Mouse (Mus musculus): ENCODE measurements around the gene Sbf2.
A peak's percentile ranks its signal among the peaks of the same experiment; 100 is the strongest.
"Not testable (repeated sequence)": the region's sequence is repeated elsewhere in the genome, so short reads cannot be mapped to it uniquely, and the experiment has no call there.

The Sbf2 gene

DNA sequence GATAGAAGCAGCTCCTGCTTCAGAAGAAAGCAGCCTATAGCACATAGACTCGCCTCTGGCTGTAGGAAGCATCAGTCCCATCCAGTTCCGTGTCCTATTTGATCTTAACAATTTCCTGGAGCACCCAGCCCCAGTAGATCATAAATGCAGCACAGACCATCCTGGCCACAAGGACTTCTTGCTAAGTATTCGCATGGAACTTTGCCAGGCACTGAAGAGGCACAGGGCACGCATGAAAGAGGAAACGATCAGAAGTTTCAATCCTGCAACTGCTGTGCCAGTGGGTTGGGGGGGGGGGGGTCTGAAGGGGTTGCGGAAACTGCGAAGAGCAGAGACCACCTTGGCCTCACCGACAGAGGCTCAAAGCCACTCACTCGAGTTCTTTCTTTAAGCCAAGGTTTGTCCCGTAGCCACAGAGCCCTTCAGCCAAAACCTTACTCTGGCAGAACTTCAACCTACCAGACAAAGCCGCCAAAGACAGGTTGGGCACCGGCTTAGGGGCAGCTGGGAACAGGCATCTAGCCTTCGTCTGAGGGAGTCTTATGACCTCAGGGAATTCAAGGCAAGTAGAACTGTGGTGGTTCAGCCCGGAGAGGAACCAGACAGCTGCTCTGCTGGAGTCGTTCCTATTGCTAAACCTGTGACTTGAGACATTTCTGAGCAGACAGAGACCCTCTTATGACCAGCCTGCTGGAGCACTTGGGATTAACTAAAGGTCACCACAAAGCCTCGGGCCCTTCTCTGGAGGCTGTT is 16.6 kb upstream of the Sbf2 start:
- no peak for DNase-seq (ENCODE audit: low read depth in 1 of 2, low spot score in 2 of 2)

DNA sequence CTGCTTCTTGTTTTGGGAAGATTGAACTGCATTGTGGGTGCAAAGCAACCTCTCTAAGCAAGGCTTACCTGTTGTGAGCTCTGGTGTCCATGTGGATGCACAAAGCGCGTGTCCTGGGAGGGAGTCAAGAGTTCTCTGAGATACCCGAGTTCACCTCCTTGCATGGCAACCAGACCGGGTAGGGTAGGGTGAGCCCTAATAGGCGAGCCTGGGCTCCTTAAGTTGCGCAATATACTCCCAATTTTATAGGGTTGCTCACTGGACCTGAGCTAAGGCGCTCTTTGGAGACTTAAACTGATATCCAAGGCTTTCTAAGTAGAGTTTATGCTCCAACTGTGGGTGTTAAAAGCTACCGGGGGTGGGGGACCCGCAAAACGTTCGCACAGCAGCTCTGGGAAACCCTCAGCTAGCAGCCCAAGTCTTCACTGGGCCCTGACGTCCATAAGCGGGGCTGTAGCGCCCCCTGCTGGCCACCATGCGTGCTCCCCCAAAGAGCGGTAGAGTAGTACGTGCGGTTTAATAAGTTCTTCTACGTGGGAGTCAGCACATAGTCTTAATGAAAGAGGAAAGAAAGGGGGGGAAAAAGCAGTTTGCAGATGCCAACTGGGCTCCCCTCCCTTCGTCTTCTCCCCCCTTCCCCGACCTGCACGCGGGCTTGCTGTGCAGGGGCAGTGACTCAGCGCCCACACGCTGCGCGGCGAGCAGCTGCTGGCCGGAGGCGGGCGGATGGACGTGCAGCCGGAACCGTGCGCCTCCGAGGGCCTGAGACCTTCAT is 15.4 kb upstream of the Sbf2 start:
- peak; percentile 42 to 69 for DNase-seq (ENCODE audit: low read depth in 1 of 2, low spot score in 2 of 2)

DNA sequence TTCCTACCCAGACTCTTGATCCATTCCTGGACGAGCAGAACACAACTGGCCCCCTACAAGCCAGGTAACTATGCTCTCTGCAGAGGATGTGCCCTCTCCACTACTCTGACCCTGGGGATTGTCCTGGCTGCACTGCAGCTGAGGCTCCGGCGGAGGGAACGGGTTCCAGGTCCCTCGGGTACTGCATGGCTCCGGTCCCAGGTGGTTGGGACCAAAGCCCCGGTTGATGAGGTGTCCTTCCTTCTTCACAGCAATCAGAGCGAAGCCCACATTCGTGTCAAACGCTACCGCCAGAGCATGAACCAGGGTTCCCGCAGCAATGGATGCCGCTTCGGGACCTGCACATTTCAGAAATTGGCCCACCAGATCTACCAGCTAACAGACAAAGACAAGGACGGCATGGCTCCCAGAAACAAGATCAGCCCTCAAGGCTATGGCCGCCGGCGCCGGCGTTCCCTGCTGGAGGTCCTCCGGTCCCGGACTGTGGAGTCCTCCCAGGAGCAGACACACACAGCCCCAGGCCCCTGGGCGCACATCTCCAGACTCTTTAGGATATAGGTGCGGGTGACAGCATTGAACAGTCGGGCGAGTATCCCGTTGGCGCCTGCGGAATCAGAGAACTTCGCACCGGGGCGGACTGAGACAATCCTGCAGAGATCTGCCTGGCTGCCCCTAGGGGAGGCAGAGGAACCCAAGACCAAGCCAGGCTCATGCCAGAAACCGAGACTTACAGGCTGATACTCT is 14.1 kb upstream of the Sbf2 start:
- no peak for DNase-seq (ENCODE audit: low read depth in 1 of 2, low spot score in 2 of 2)

- DNase-seq (ENCODE audit: low read depth in 1 of 2, low spot score in 2 of 2) = no peak
These were observed 13.5 kb upstream of the Sbf2 start for GRCm38 (mm10) chr7:110628273-110628600.

DNA sequence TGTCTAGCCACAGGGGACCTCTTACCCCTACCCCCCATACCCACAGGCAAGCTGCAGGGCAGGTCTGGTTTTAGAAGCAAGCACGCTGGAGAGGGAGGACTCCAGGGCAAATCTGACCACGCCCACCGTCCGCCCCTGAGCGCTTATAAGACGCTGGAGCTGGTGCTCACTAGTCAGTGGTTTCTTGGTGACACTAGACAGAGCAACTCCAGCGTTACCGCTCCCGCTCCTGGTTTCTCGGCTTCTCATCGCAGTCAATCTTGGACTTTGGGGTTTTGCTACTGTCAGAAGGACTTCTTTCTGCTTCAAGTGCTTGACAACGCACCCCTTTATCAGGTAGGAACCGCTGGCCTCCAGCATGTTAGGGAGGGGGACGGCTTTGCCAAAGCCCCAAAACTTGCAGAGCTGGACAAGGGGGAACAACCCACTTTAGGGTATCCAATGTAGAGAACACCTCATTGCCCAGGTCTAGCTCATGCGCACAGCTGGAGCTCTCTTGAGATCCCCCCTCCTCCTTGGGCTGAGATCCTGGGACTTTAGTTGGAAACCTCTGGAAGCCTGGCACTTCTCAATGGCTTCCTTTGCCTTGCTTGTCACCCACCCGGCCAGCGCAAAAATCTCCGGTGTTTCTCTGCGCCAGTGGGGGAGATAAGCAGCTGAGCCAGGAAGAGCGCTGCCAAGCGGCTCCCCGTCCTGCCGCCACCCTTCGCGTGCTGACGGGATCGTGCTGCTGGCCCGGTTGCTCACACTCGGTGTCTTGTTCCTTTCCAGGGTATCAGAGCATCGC is 13.0 kb upstream of the Sbf2 start, which contains the start of gene Adm:
Gene Adm (plus strand): TSS at position 176 of the 787 bp plus-strand sequence.
- DNase-seq (ENCODE audit: low read depth in 1 of 2, low spot score in 2 of 2) = no peak

GRCm38 (mm10) chr7:110627099-110627482 is 12.4 kb upstream of the Sbf2 start:
- DNase-seq (ENCODE audit: low read depth in 1 of 2, low spot score in 2 of 2) = no peak

DNA sequence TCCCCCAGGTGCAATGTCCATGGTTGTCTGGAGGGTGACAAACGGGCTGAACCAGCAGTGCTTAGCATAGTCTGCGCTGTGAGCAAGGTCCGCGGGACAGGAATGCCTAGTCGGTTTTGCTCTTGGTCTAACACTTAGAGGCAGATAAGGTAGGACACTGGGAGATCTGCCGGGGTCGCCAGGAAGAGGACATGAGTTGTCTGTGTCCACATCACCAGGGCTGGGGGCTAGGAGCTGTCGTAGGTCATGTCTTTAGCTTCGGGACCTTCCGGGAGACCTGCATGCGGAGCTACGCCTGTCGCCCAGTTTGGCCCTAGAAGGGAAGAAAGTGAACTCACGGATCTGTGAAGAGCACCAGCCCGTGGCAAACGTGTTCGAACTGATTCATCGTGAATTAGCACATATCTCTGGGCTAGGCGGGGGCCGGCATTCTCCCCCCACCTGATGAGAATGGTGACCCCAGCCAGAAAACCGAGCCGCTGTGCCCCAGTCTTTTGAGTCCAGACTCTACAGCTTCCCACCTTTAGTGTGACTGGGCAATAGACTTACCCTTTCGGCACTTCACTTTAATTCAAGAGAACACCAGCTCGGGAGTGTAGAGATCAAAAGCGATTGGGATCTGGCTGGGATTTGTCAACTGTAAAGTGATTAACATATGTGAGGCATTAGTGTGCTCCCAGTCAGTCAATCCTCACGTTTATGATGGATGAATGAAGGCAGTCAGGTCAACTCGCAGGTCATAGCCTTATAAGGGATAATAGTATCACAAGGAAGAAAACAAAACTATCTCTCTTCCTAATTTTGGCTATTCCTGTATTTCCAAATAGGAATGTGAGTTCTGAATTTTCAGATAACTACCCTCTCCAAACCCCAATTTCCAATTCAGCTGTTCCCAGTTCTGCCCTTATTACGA is 11.7 kb upstream of the Sbf2 start:
- no peak for DNase-seq (ENCODE audit: low read depth in 1 of 2, low spot score in 2 of 2)

- DNase-seq (ENCODE audit: low read depth in 1 of 2, low spot score in 2 of 2) = no peak
These were observed 10.8 kb upstream of the Sbf2 start for GRCm38 (mm10) chr7:110625489-110625888.

DNA sequence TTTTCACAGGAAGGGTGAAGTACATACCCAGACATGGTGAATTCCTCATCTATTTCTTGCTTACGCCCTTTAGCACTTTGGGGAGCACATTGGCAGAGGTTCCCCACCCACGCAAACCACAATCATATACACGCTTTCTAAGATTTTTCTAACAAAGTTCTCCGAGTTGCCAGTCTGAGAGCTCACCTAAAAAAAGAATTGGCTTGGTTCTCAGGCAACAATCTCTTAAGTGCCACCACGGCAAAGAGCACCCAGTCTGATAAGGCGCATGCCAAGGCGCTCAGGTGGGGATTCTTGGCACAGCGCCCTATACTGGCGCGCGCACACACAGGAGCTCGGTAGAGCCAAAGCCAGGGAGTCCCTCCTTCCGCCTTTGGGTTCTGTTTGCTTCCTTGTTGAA is 10.2 kb upstream of the Sbf2 start:
- DNase-seq (ENCODE audit: low read depth in 1 of 2, low spot score in 2 of 2) = no peak

GRCm38 (mm10) chr7:110624067-110624466 is 9.3 kb upstream of the Sbf2 start:
- no peak for DNase-seq (ENCODE audit: low read depth in 1 of 2, low spot score in 2 of 2)

- DNase-seq (ENCODE audit: low read depth in 1 of 2, low spot score in 2 of 2) = no peak
These were observed 4.4 kb upstream of the Sbf2 start for GRCm38 (mm10) chr7:110619086-110619611.

GRCm38 (mm10) chr7:110615792-110616191 is 1.1 kb upstream of the Sbf2 start:
- DNase-seq (ENCODE audit: low read depth in 1 of 2, low spot score in 2 of 2) = no peak

GRCm38 (mm10) chr7:110615151-110615631 is 469 bp upstream of the Sbf2 start:
- DNase-seq (ENCODE audit: low read depth in 1 of 2, low spot score in 2 of 2) = no peak

DNA sequence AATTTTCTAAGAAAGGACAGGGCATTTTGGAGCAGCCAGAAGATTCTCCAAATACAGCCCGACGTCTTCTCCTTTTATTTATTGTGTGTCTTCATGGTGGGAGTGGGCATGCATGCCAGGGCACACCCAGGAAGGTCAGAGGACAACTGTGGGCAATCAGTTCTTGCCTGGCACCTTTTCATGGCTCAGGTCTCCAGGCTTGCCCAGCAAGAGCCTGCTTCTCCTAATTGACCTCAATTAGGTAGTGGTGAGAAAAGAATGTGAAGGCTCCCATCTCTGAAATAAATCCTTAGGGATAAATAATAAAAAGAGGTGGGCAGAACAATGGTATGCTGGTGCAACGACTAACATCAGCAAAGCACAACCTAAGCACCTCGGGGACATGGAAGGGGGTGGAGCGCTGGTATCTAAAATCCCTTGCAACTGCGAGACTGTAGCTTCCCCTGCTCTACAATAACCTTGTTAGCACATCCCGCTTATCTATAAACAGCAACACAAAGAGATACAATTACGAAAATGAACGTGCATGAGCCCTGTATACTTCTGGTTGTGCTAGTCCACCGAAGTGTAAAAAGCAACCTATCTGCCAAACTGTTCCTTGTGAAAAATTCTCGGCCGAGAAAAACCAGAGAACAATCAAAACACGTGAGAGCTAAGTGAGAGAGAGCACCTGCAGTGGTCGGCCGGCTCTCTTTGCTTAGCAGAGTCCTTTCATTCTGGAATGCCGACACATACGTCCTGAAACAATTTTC is 1.2 kb downstream of the Sbf2 start:
- DNase-seq (ENCODE audit: low read depth in 1 of 2, low spot score in 2 of 2) = no peak

- no peak for DNase-seq (ENCODE audit: low read depth in 1 of 2, low spot score in 2 of 2)
These were observed 7.8 kb downstream of the Sbf2 start for GRCm38 (mm10) chr7:110606906-110607305.

- no peak for DNase-seq (ENCODE audit: low read depth in 1 of 2, low spot score in 2 of 2)
These were observed 9.2 kb downstream of the Sbf2 start for GRCm38 (mm10) chr7:110605476-110605875.

DNA sequence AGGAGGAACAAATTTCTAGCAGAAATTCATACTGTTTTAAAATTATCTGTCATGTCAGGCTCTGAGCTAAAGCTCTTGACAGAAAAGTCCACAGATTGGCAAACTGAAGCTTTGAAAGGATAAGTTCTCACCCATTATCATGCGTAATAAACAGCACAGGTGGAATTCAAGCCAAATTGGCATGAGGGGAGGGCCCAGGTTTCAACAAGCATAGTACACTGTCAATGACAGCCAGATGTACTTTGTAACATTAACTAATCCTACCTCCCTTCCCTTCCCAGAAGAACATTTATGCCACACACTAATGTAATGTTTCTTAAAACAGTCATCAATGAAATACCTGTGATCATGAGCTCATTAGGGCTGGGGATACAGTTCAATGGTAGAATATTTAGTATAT is 17.6 kb downstream of the Sbf2 start:
- no peak for DNase-seq (ENCODE audit: low read depth in 1 of 2, low spot score in 2 of 2)

DNA sequence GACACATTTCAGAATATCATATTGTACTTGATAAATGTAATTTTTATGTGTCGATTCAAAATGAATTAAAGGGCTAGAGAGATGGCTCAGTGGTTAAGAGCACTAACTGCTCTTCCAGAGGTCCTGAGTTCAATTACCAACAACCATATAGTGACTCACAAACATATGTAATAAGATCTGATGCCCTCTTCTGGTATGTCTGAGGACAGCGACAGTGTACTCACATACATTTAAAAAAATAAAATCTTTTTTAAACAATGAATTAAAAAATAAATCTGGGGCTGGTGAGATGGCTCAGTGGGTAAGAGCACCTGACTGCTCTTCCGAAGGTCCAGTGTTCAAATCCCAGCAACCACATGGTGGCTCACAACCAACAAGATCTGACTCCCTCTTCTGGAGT is 20.7 kb downstream of the Sbf2 start:
- not testable (repeated sequence) for DNase-seq (ENCODE audit: low read depth in 1 of 2, low spot score in 2 of 2)

GRCm38 (mm10) chr7:110587721-110588120 is 27.0 kb downstream of the Sbf2 start:
- DNase-seq (ENCODE audit: low read depth in 1 of 2, low spot score in 2 of 2) = no peak
